Mouse (Mus musculus) thymus, adult 2 months (tissue): Measurements from ENCODE around the gene 2010111I01Rik. TPM values are rescaled to one million over a fixed set of nuclear protein-coding genes. Genes with fewer than 3 reads are reported as not detected.

Experiments used
- DNase-seq: peaks from one replicate; pipeline ENCODE4 v3.0.0; 2021
- H3K27ac ChIP-seq: fragments of 200-500 bp; 2 replicates; pipeline ENCODE4 v1.5.1; 2012; ENCODE audit warnings: low read length, control low read depth; ENCODE audit not compliant: control insufficient read depth, insufficient read depth
- H3K27me3 ChIP-seq: fragments of 200-500 bp; 2 replicates; pipeline ENCODE4 v1.6.1; 2012; ENCODE audit warnings: mild to moderate bottlenecking, low read length, moderate library complexity, mixed read lengths; ENCODE audit not compliant: control insufficient read depth, insufficient read depth
- H3K36me3 ChIP-seq: fragments of 200-500 bp; 2 replicates; pipeline ENCODE4 v1.6.1; 2012; ENCODE audit warnings: mild to moderate bottlenecking, low read length, moderate library complexity; ENCODE audit not compliant: control insufficient read depth, insufficient read depth
- H3K4me1 ChIP-seq: fragments of 200-500 bp; replicated peaks from 2 replicates; pipeline ENCODE4 v1.6.1; 2012; ENCODE audit warnings: low read length; ENCODE audit not compliant: control insufficient read depth, insufficient read depth
- H3K4me3 ChIP-seq: fragments of 200-500 bp; 2 replicates; pipeline ENCODE4 v1.5.1; 2012; ENCODE audit warnings: mild to moderate bottlenecking, low read length, control low read depth, moderate library complexity; ENCODE audit not compliant: control insufficient read depth, insufficient read depth
- CTCF ChIP-seq: fragments of 200-500 bp; IDR thresholded peaks from 2 replicates; pipeline ENCODE4 v1.5.1; 2012; ENCODE audit warnings: mild to moderate bottlenecking, control low read depth, low read length, moderate library complexity, borderline replicate concordance; ENCODE audit not compliant: control insufficient read depth, poor library complexity, insufficient read depth; ENCODE audit errors: extremely low read depth
- POLR2A ChIP-seq: fragments of 200-500 bp; IDR thresholded peaks from 2 replicates; pipeline ENCODE4 v1.6.1; 2012; ENCODE audit warnings: mild to moderate bottlenecking, low read length, control low read depth, moderate library complexity; ENCODE audit not compliant: control insufficient read depth, poor library complexity, insufficient read depth; ENCODE audit errors: extremely low read depth
- WGBS: fragments of 180-500 bp; shearing (Covaris S2); methylation state at CpG from one replicate; pipeline ENCODE4 v1.1.7; 2018; 5-methylcytosine and 5-hydroxymethylcytosine counted together
- polyA plus RNA-seq: library from polyadenylated mRNA; depleted of rRNA; stranded (reverse); fragments of >200 nt; gene quantifications from 2 replicates; pipeline ENCODE4 v1.2.3, GENCODE M21; 2012

The 2010111I01Rik gene
- polyA plus RNA-seq, 1 experiment, result 61.4 TPM

DNA sequence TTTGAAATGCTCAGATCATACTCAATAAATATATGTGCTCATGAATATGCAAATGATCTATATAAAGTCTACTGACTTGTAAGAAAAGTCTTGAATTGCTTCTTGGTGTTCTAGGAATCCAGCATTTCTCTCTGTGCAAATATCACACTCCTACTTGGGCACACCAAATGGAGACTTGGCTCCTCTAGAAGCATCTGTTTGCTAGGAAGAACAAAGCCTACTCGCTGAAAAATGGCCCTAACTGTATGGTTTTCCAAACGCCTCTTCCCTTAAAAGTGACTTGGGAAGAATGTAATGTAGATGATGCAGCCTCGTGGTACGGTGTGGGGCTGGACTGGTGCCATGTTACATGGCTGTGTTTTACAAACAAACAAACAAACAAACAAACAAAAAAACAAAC lies 24.0 kb upstream of the 2010111I01Rik start:
- TF ChIP-seq POLR2A (no peak), CTCF (no peak)
- H3K36me3 ChIP-seq, result no peaks in the 10 kb centered on the region
- H3K4me3 ChIP-seq, result no peak overlapping the region
- H3K4me1 ChIP-seq, result no peaks in the 10 kb centered on the region
- DNase-seq, result no peak
- no peak overlapping the region for H3K27ac ChIP-seq
- WGBS, result 96% methylated on average over 4 of the region's 4 CpGs
- no peaks in the 10 kb centered on the region for H3K27me3 ChIP-seq

DNA sequence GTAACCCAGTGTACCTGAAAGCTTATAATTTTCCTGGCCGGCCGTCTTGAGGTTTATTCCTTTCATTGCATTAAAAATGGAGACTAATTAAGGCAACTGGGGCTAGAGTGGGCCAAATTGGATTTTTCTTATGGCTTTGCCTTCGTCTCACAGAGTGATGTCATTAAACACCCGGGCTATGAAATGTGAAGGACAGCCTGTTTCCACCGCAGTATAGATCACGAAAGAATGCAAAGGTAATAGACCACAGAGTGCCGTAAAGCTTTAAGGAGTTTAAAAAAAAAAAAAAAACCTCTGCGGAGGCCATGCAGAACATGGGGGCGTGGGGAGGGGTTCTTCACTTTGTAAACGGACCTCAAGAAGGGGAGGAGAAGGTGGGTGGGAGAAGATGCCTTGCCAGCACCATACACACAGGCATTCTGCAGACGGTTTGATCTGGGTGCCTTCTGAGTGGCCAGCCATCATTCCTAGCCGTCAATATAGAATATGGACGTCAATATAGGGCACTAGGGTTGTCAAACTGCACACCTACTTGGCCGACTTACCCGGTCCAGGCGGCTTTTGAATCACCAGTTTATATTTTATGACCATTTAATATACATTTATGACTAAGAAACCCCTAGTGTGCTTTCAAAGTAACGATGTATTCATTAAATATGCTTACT lies 23.2 kb upstream of the 2010111I01Rik start:
- no peak for TF ChIP-seq POLR2A
- no peak for TF ChIP-seq CTCF
- H3K27ac ChIP-seq, result no peak overlapping the region
- DNase-seq, result no peak
- no peak overlapping the region for H3K4me3 ChIP-seq
- H3K4me1 ChIP-seq, result no peaks in the 10 kb centered on the region
- WGBS, result 94% methylated on average over 17 of the region's 17 CpGs
- H3K27me3 ChIP-seq, result no peaks in the 10 kb centered on the region
- H3K36me3 ChIP-seq, result no peaks in the 10 kb centered on the region

DNA sequence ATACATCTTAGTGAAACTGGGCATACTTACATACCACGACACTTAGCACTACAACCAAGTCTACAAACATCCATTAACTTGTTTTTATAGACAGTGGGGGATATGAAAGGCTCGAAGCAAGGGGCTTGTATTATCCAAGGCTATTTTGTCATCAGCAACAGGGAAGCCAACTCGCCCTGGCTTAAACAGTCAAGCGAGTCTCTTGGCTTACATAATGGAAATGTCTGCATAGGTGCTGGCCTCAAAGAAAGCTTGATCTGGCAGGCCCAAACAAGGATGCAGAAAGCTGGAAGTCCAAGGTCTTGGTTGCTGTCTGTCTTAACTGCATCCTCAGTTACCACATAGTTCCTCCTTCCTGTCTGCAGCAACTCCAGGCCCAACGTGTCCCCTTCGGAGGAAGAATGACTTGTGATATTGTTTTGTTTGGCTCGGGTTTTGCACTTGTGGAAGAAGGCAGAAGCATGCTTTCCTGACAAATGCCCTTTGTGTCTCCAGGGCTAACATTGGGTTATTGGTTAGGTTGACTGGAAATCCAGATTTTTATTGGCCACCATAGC lies 21.3 kb upstream of the 2010111I01Rik start:
- H3K27ac ChIP-seq, result no peak overlapping the region
- H3K4me1 ChIP-seq, result no peaks in the 10 kb centered on the region
- no peaks in the 10 kb centered on the region for H3K36me3 ChIP-seq
- no peak for TF ChIP-seq CTCF
- no peak for TF ChIP-seq POLR2A
- no peak overlapping the region for H3K4me3 ChIP-seq
- DNase-seq, result no peak
- WGBS, result 67% methylated on average over 7 of the region's 7 CpGs
- H3K27me3 ChIP-seq, result no peaks in the 10 kb centered on the region

GRCm38 (mm10) chr13:62944109-62944508 lies 20.6 kb upstream of the 2010111I01Rik start:
- Histone ChIP-seq H3K27ac (no peak overlapping the region), H3K4me1 (no peaks in the 10 kb centered on the region), H3K36me3 (no peaks in the 10 kb centered on the region), H3K27me3 (no peaks in the 10 kb centered on the region), H3K4me3 (no peak overlapping the region)
- 75% methylated on average over 6 of the region's 6 CpGs for WGBS
- TF ChIP-seq CTCF (no peak), POLR2A (no peak)
- DNase-seq, result no peak

GRCm38 (mm10) chr13:62949560-62950188 lies 15.0 kb upstream of the 2010111I01Rik start:
- Histone ChIP-seq H3K4me1 (no peaks in the 10 kb centered on the region; the same call in 1 of the 2 replicates), H3K4me3 (no peak overlapping the region), H3K36me3 (no peaks in the 10 kb centered on the region), H3K27ac (no peak overlapping the region), H3K27me3 (no peaks in the 10 kb centered on the region)
- WGBS, result 80% methylated on average over 4 of the region's 4 CpGs
- DNase-seq, result no peak
- TF ChIP-seq CTCF, result no peak
- no peak for TF ChIP-seq POLR2A

GRCm38 (mm10) chr13:62951606-62952005 lies 13.1 kb upstream of the 2010111I01Rik start:
- H3K27me3 ChIP-seq, result no peaks in the 10 kb centered on the region
- H3K4me3 ChIP-seq, result no peak overlapping the region
- peaks cover 1% of the 10 kb centered on the region; the same call in 1 of the 2 replicates for H3K4me1 ChIP-seq
- WGBS, result 61% methylated on average over 1 of the region's 1 CpGs
- TF ChIP-seq POLR2A (no peak), CTCF (no peak)
- no peak for DNase-seq
- H3K36me3 ChIP-seq, result no peaks in the 10 kb centered on the region
- H3K27ac ChIP-seq, result no peak overlapping the region
